Mouse (Mus musculus): ENCODE measurements around the gene Acad11. TPM values are rescaled to one million over a fixed set of nuclear protein-coding genes. Genes with fewer than 3 reads are reported as not detected.
A peak's percentile ranks its signal among the peaks of the same experiment; 100 is the strongest.

The Acad11 gene
- polyA plus RNA-seq, 1 experiment from 2014 or later: 35.5 TPM

DNA sequence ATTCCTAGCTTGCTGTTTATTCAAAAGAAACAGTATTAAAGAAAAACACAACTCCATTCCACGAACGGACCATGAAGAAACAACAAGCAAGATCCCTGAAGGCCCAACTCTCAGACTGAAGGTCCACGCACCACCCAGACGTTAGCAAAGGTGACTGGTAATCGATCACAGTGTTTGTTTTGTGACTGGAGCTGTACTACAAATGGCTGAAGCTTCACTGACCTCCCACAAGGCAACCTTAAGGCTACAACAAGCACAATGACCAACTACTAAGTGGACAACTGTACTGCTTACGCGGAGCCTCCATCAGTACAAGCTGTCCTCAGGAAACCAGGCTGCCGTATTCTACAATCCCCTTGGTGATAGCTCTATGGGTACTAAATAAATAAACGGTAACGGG is 106.8 kb downstream of the Acad11 start:
- H3K4me1 ChIP-seq (ENCODE audit: control insufficient read depth, low read depth, low read length): no peaks in the 10 kb centered on the region
- ATAC-seq (ENCODE audit: low read depth): no peak
- 78% methylated on average over 10 of the region's 10 CpGs for WGBS (ENCODE audit: insufficient replicate concordance)
- no peaks in the 10 kb centered on the region for H3K27me3 ChIP-seq (ENCODE audit: control insufficient read depth, insufficient read depth, low read depth, low read length)
- no peaks in the 10 kb centered on the region for H3K9me3 ChIP-seq (replicated peaks; ENCODE audit: control insufficient read depth, low read length)
- no peak overlapping the region for H3K27ac ChIP-seq (ENCODE audit: low read length)
- H3K4me2 ChIP-seq (ENCODE audit: low read depth, low read length): no peak overlapping the region
- H3K4me3 ChIP-seq (ENCODE audit: low read depth, low read length): no peak overlapping the region
- peaks cover 6% of the 10 kb centered on the region for H3K36me3 ChIP-seq (ENCODE audit: control insufficient read depth, insufficient read depth)
- no peak overlapping the region for H3K9ac ChIP-seq (ENCODE audit: low read depth, low read length)

DNA sequence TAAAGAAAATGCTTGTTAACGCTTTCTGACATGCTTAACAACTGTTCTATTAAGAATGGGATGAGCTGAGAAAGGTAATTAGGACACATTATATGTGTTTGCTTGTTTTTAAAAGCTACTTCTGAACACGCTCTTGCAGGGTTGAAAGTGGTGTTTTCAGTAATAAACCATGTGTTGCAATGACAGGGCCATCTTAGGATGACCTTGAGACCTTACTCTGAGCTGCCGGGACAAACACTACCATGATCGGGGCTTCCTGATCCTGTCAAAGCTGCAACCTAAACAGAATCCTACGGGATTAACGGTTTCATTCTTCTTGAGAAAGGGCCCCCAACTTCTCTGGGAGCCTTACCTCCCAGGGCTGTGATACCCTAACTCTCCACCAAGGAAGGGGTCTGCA is 108.5 kb downstream of the Acad11 start:
- Histone ChIP-seq H3K27me3 (ENCODE audit: control insufficient read depth, insufficient read depth, low read depth, low read length) (no peaks in the 10 kb centered on the region), H3K9me3 (replicated peaks; ENCODE audit: control insufficient read depth, low read length) (no peaks in the 10 kb centered on the region), H3K4me3 (ENCODE audit: low read depth, low read length) (no peak overlapping the region), H3K4me1 (ENCODE audit: control insufficient read depth, low read depth, low read length) (no peaks in the 10 kb centered on the region), H3K36me3 (ENCODE audit: control insufficient read depth, insufficient read depth) (peaks cover 3% of the 10 kb centered on the region; the same call in 1 of the 2 replicates), H3K4me2 (ENCODE audit: low read depth, low read length) (no peak overlapping the region), H3K9ac (ENCODE audit: low read depth, low read length) (no peak overlapping the region), H3K27ac (ENCODE audit: low read length) (no peak overlapping the region)
- peak; percentile 50; the same call in 1 of the 2 replicates for ATAC-seq (ENCODE audit: low read depth)
- 77% methylated on average over 6 of the region's 6 CpGs for WGBS (ENCODE audit: insufficient replicate concordance)

DNA sequence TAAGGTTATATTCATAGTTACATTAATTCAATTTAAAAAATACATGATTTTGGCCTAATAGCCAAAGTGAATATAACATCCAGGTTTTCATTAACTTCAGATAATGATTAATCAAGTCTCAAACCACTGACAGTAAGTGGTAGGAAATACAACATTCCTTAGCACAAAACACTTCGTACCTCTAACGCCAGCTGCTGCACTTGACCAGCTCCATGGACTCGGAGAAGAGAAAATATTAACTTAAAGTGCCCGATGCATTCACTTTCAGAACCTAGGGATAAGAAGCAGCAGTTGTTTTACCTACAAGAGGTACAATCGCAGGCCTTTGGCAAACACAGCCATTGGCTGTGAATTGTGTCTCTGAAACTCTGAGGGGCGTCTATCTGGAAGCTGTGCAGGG is 109.2 kb downstream of the Acad11 start:
- ATAC-seq (ENCODE audit: low read depth): no peak
- no peak overlapping the region for H3K4me2 ChIP-seq (ENCODE audit: low read depth, low read length)
- peaks cover 3% of the 10 kb centered on the region; the same call in 1 of the 2 replicates for H3K36me3 ChIP-seq (ENCODE audit: control insufficient read depth, insufficient read depth)

More for the DNA sequence above, 109.2 kb downstream of the Acad11 start:
- Histone ChIP-seq H3K9ac (ENCODE audit: low read depth, low read length) (no peak overlapping the region), H3K4me3 (ENCODE audit: low read depth, low read length) (no peak overlapping the region), H3K4me1 (ENCODE audit: control insufficient read depth, low read depth, low read length) (no peaks in the 10 kb centered on the region), H3K27me3 (ENCODE audit: control insufficient read depth, insufficient read depth, low read depth, low read length) (no peaks in the 10 kb centered on the region), H3K9me3 (replicated peaks; ENCODE audit: control insufficient read depth, low read length) (no peaks in the 10 kb centered on the region), H3K27ac (ENCODE audit: low read length) (no peak overlapping the region)
- WGBS (ENCODE audit: insufficient replicate concordance): 82% methylated on average over 6 of the region's 6 CpGs

Other genes with a start within 250 kb of the Acad11 start
- gene Nphp3, start 60.8 kb upstream of the Acad11 start, polyA plus RNA-seq (2015; fragmentation: Nextera tagmentation; extraction: Ambion mirVana): 0.90 and 1.2 TPM in 2 replicates
- not detected in 2 replicates for gene Gm28305, start 22.7 kb upstream of the Acad11 start, polyA plus RNA-seq (2015; fragmentation: Nextera tagmentation; extraction: Ambion mirVana)
- gene Uba5, start 243 bp upstream of the Acad11 start, polyA plus RNA-seq (2015; fragmentation: Nextera tagmentation; extraction: Ambion mirVana): 17.3 and 18.2 TPM in 2 replicates
- 0.95 and 1.5 TPM in 2 replicates for gene Ackr4, start 63.6 kb downstream of the Acad11 start, polyA plus RNA-seq (2015; fragmentation: Nextera tagmentation; extraction: Ambion mirVana)
- gene Dnajc13, start 199.6 kb downstream of the Acad11 start, polyA plus RNA-seq (2015; fragmentation: Nextera tagmentation; extraction: Ambion mirVana): 7.3 and 9.1 TPM in 2 replicates